Mouse (Mus musculus) forebrain, embryonic 11.5 days (tissue): ENCODE data around the gene Rps6kl1. TPM values are rescaled to one million over a fixed set of nuclear protein-coding genes. Genes with fewer than 3 reads are reported as not detected.

Experiments used
- ATAC-seq: fragments of 200-750 bp; cut with Nextera tagmentation; replicated peaks from 2 replicates; pipeline ENCODE4 v1.8.0; 2017; ENCODE audit warnings: moderate TSS enrichment; ENCODE audit not compliant: low FRiP score
- DNase-seq: peaks from one replicate; pipeline ENCODE4 v3.0.0-alpha.2; 2017; ENCODE audit warnings: low spot score
- H3K27ac ChIP-seq: fragments of 300-500 bp; sonication (generic); 2 replicates; pipeline ENCODE4 v1.5.1; 2014; ENCODE audit warnings: low read depth, low read length
- H3K27me3 ChIP-seq: fragments of 300-500 bp; sonication (generic); 2 replicates; pipeline ENCODE4 v1.6.1; 2014; ENCODE audit warnings: mild to moderate bottlenecking, low read length, mixed read lengths; ENCODE audit not compliant: control insufficient read depth, insufficient read depth
- H3K36me3 ChIP-seq: fragments of 300-500 bp; sonication (generic); 2 replicates; pipeline ENCODE4 v1.6.1; 2014; ENCODE audit warnings: mild to moderate bottlenecking, low read length, moderate library complexity, mixed read lengths; ENCODE audit not compliant: control insufficient read depth, insufficient read depth
- H3K4me1 ChIP-seq: fragments of 300-500 bp; sonication (generic); replicated peaks from 2 replicates; pipeline ENCODE4 v1.6.1; 2014; ENCODE audit warnings: low read length, mixed read lengths; ENCODE audit not compliant: control insufficient read depth, insufficient read depth
- H3K4me2 ChIP-seq: fragments of 300-500 bp; sonication (generic); 2 replicates; pipeline ENCODE4 v1.6.1; 2014; ENCODE audit warnings: low read depth, mild to moderate bottlenecking, low read length, moderate library complexity, mixed read lengths; ENCODE audit not compliant: severe bottlenecking
- H3K4me3 ChIP-seq: fragments of 300-500 bp; sonication (generic); 2 replicates; pipeline ENCODE4 v1.5.1; 2014; ENCODE audit warnings: low read depth, low read length
- H3K9ac ChIP-seq: fragments of 300-500 bp; sonication (generic); 2 replicates; pipeline ENCODE4 v1.6.1; 2014; ENCODE audit warnings: low read length
- H3K9me3 ChIP-seq: fragments of 300-500 bp; sonication (generic); 2 replicates; pipeline ENCODE4 v1.6.1; 2016; ENCODE audit warnings: low read length, mixed read lengths; ENCODE audit not compliant: control insufficient read depth
- WGBS: fragments of 180-500 bp; shearing (Covaris S2); extraction: QIAGEN DNeasy Blood & Tissue Kit; methylation state at CpG from one replicate; pipeline ENCODE4 v1.1.7; 2014; 5-methylcytosine and 5-hydroxymethylcytosine counted together
- polyA plus RNA-seq: library from polyadenylated mRNA; unstranded; fragments of >200 nt; fragmentation: Nextera tagmentation; extraction: Ambion mirVana; gene quantifications from 2 replicates; pipeline ENCODE4 v1.2.1, GENCODE M21; 2014

Rps6kl1 gene
- polyA plus RNA-seq, 1 experiment from 2014 or later: 1.9 TPM

GRCm38 (mm10) chr12:85193146-85193545 is 42.1 kb upstream of the Rps6kl1 start:
- DNase-seq (no peak), ATAC-seq (no peak)
- Histone ChIP-seq H3K4me1 (no peaks in the 10 kb centered on the region), H3K27ac (no peak overlapping the region), H3K4me2 (no peak overlapping the region), H3K36me3 (no peaks in the 10 kb centered on the region), H3K9me3 (no peaks in the 10 kb centered on the region), H3K9ac (no peak overlapping the region), H3K27me3 (no peaks in the 10 kb centered on the region), H3K4me3 (no peak overlapping the region)
- 85% methylated on average over 10 of the region's 10 CpGs for WGBS

- H3K9ac ChIP-seq: no peak overlapping the region
- no peaks in the 10 kb centered on the region for H3K36me3 ChIP-seq
- no peak overlapping the region for H3K4me2 ChIP-seq
- no peak overlapping the region for H3K4me3 ChIP-seq
- H3K9me3 ChIP-seq: no peaks in the 10 kb centered on the region
- no peaks in the 10 kb centered on the region for H3K27me3 ChIP-seq
- ATAC-seq (no peak), DNase-seq (no peak)
- 35% methylated on average over 19 of the region's 19 CpGs for WGBS
- H3K4me1 ChIP-seq: no peaks in the 10 kb centered on the region
- H3K27ac ChIP-seq: no peak overlapping the region
Observed at GRCm38 (mm10) chr12:85192461-85193108, 41.5 kb upstream of the Rps6kl1 start.

GRCm38 (mm10) chr12:85190290-85190689 is 39.2 kb upstream of the Rps6kl1 start:
- 83% methylated on average over 7 of the region's 7 CpGs for WGBS
- no peaks in the 10 kb centered on the region for H3K9me3 ChIP-seq

GRCm38 (mm10) chr12:85186361-85186760 is 35.3 kb upstream of the Rps6kl1 start:
- WGBS: 79% methylated on average over 7 of the region's 7 CpGs
- Histone ChIP-seq H3K9ac (no peak overlapping the region), H3K27ac (no peak overlapping the region), H3K4me2 (no peak overlapping the region), H3K4me3 (no peak overlapping the region), H3K27me3 (peaks cover 2% of the 10 kb centered on the region), H3K4me1 (peaks cover 7% of the 10 kb centered on the region; the same call in 1 of the 2 replicates), H3K36me3 (no peaks in the 10 kb centered on the region), H3K9me3 (no peaks in the 10 kb centered on the region)
- no peak for DNase-seq
- no peak for ATAC-seq

More at GRCm38 (mm10) chr12:85190290-85190689, 39.2 kb upstream of the Rps6kl1 start:
- DNase-seq (no peak), ATAC-seq (no peak)
- H3K36me3 ChIP-seq: no peaks in the 10 kb centered on the region
- no peak overlapping the region for H3K27ac ChIP-seq
- no peaks in the 10 kb centered on the region for H3K27me3 ChIP-seq
- no peak overlapping the region for H3K4me3 ChIP-seq
- no peak overlapping the region for H3K9ac ChIP-seq
- no peaks in the 10 kb centered on the region for H3K4me1 ChIP-seq
- no peak overlapping the region for H3K4me2 ChIP-seq

GRCm38 (mm10) chr12:85185810-85186209 is 34.7 kb upstream of the Rps6kl1 start:
- 70% methylated on average over 8 of the region's 8 CpGs for WGBS
- H3K27ac ChIP-seq: no peak overlapping the region
- no peak overlapping the region for H3K9ac ChIP-seq
- H3K36me3 ChIP-seq: no peaks in the 10 kb centered on the region
- peaks cover 7% of the 10 kb centered on the region; the same call in 1 of the 2 replicates for H3K4me1 ChIP-seq
- ATAC-seq: no peak
- DNase-seq: no peak
- no peak overlapping the region for H3K4me2 ChIP-seq
- H3K27me3 ChIP-seq: peaks cover 2% of the 10 kb centered on the region
- H3K4me3 ChIP-seq: no peak overlapping the region
- H3K9me3 ChIP-seq: no peaks in the 10 kb centered on the region

GRCm38 (mm10) chr12:85184118-85184517 is 33.1 kb upstream of the Rps6kl1 start:
- Histone ChIP-seq H3K9ac (no peak overlapping the region), H3K4me3 (no peak overlapping the region), H3K36me3 (no peaks in the 10 kb centered on the region), H3K4me2 (no peak overlapping the region), H3K27me3 (peaks cover 2% of the 10 kb centered on the region), H3K27ac (no peak overlapping the region), H3K9me3 (no peaks in the 10 kb centered on the region), H3K4me1 (peaks cover 7% of the 10 kb centered on the region; the same call in 1 of the 2 replicates)
- ATAC-seq (no peak), DNase-seq (no peak)
- WGBS: 64% methylated on average over 5 of the region's 5 CpGs

- H3K9me3 ChIP-seq: no peaks in the 10 kb centered on the region
- H3K36me3 ChIP-seq: no peaks in the 10 kb centered on the region
- H3K27ac ChIP-seq: no peak overlapping the region
- H3K4me1 ChIP-seq: peaks cover 7% of the 10 kb centered on the region; the same call in 1 of the 2 replicates
- H3K4me3 ChIP-seq: no peak overlapping the region
- peaks cover 2% of the 10 kb centered on the region for H3K27me3 ChIP-seq
- WGBS: 71% methylated on average over 5 of the region's 5 CpGs
- DNase-seq (no peak), ATAC-seq (no peak)
- H3K9ac ChIP-seq: no peak overlapping the region
- no peak overlapping the region for H3K4me2 ChIP-seq
Observed at GRCm38 (mm10) chr12:85182898-85183297, 31.8 kb upstream of the Rps6kl1 start.

GRCm38 (mm10) chr12:85182345-85182643 is 31.2 kb upstream of the Rps6kl1 start:
- Histone ChIP-seq H3K27me3 (peaks cover 5% of the 10 kb centered on the region), H3K9ac (no peak overlapping the region), H3K4me2 (no peak overlapping the region), H3K36me3 (no peaks in the 10 kb centered on the region), H3K4me3 (no peak overlapping the region), H3K27ac (no peak overlapping the region), H3K9me3 (no peaks in the 10 kb centered on the region), H3K4me1 (peaks cover 7% of the 10 kb centered on the region; the same call in 1 of the 2 replicates)
- WGBS: 12% methylated on average over 8 of the region's 8 CpGs
- ATAC-seq (no peak), DNase-seq (no peak)
